Mouse (Mus musculus) heart, embryonic 11.5 days (tissue): Measurements from ENCODE around the gene Rbm20. TPM values are rescaled to one million over a fixed set of nuclear protein-coding genes. Genes with fewer than 3 reads are reported as not detected.

Source experiments
- ATAC-seq: fragments of 200-750 bp; cut with Nextera tagmentation; replicated peaks from 2 replicates; pipeline ENCODE4 v1.8.0; 2017; ENCODE audit warnings: moderate library complexity; ENCODE audit not compliant: insufficient number of reproducible peaks, low FRiP score, low TSS enrichment
- H3K27ac ChIP-seq: fragments of 300-500 bp; sonication (generic); 2 replicates; pipeline ENCODE4 v1.5.1; 2014; ENCODE audit warnings: mild to moderate bottlenecking, low read depth, low read length
- H3K27me3 ChIP-seq: fragments of 300-500 bp; sonication (generic); 2 replicates; pipeline ENCODE4 v1.6.1; 2014; ENCODE audit warnings: mild to moderate bottlenecking, low read length, mixed read lengths; ENCODE audit not compliant: control insufficient read depth, insufficient read depth
- H3K36me3 ChIP-seq: fragments of 300-500 bp; sonication (generic); 2 replicates; pipeline ENCODE4 v1.6.1; 2014; ENCODE audit warnings: mild to moderate bottlenecking, low read length, moderate library complexity, mixed read lengths; ENCODE audit not compliant: control insufficient read depth, insufficient read depth
- H3K4me1 ChIP-seq: fragments of 300-500 bp; sonication (generic); 2 replicates; pipeline ENCODE4 v1.6.1; 2014; ENCODE audit warnings: low read length; ENCODE audit not compliant: control insufficient read depth, insufficient read depth
- H3K4me2 ChIP-seq: fragments of 300-500 bp; sonication (generic); 2 replicates; pipeline ENCODE4 v1.6.1; 2014; ENCODE audit warnings: mild to moderate bottlenecking, moderate library complexity
- H3K4me3 ChIP-seq: fragments of 300-500 bp; sonication (generic); 2 replicates; pipeline ENCODE4 v1.5.1; 2014; ENCODE audit warnings: low read depth, low read length
- H3K9ac ChIP-seq: fragments of 300-500 bp; sonication (generic); 2 replicates; pipeline ENCODE4 v1.6.1; 2014; ENCODE audit warnings: mild to moderate bottlenecking, low read depth, low read length, moderate library complexity
- H3K9me3 ChIP-seq: fragments of 300-500 bp; sonication (generic); replicated peaks from 2 replicates; pipeline ENCODE4 v1.6.1; 2016; ENCODE audit warnings: low read length; ENCODE audit not compliant: control insufficient read depth
- WGBS: fragments of 180-500 bp; shearing (Covaris S2); extraction: QIAGEN DNeasy Blood & Tissue Kit; methylation state at CpG from one replicate; pipeline ENCODE4 v1.1.7; 2014; ENCODE audit not compliant: insufficient replicate concordance; 5-methylcytosine and 5-hydroxymethylcytosine counted together
- polyA plus RNA-seq: library from polyadenylated mRNA; unstranded; fragments of >200 nt; fragmentation: Nextera tagmentation; extraction: Ambion mirVana; gene quantifications from 2 replicates; pipeline ENCODE4 v1.2.1, GENCODE M21; 2014

Gene Rbm20
- polyA plus RNA-seq, 1 experiment from 2014 or later: 25.0 TPM

- Histone ChIP-seq H3K27ac (no peak overlapping the region), H3K27me3 (no peaks in the 10 kb centered on the region), H3K4me2 (no peak overlapping the region), H3K9me3 (no peaks in the 10 kb centered on the region), H3K36me3 (peaks cover 14% of the 10 kb centered on the region), H3K4me3 (no peak overlapping the region), H3K9ac (no peak overlapping the region), H3K4me1 (peaks cover 19% of the 10 kb centered on the region)
- 79% methylated on average over 13 of the region's 13 CpGs for WGBS
- no peak for ATAC-seq
Measured at GRCm38 (mm10) chr19:53851352-53851751, 174.2 kb downstream of the Rbm20 start.

DNA sequence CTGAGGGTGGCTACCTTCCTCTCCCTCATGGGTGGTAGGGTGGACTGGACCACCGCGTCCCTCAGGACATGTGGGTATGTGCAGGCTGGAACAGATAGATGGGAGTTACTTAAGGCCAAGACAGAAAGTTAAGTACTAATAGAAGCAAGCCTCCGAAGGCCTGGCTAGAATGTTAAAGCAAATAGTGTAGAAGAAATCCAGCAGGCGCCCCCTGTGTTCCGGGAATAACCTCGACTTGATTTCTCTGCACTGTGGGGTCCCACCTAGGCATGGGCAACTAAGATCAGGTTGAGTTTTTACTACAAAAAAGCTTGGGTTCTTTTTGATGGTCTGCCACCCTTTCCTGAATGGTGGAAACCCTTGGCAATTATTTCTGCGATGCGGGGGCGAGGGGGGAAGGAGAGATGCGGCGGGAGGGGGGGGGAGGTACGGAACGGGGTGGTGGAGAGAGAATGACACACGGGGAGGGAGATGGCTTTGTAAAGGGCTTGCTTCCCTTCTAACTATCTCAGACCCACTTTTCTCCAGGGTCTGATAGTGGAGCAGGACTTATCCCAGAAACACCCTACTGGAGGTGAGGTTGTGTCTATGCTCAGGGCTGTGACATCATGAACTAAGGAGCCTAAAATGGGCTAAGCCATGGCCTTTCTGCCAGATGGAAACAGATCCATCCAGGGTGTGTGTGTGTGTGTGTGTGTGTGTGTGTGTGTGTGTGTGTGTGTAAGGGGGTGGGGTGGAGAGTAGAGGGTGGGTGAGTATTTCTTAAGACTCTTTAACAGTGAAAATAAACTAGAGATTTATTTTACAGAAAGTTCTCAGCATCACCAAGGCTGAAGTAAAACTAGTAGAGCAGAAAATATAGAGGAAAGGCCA, 175.0 kb downstream of the Rbm20 start:
- H3K4me2 ChIP-seq: no peak overlapping the region
- no peaks in the 10 kb centered on the region for H3K9me3 ChIP-seq
- no peak overlapping the region for H3K9ac ChIP-seq
- peaks cover 14% of the 10 kb centered on the region for H3K36me3 ChIP-seq
- ATAC-seq: no peak
- 80% methylated on average over 14 of the region's 14 CpGs for WGBS
- H3K27me3 ChIP-seq: no peaks in the 10 kb centered on the region
- no peak overlapping the region for H3K4me3 ChIP-seq
- no peak overlapping the region for H3K27ac ChIP-seq
- H3K4me1 ChIP-seq: peaks cover 15% of the 10 kb centered on the region

GRCm38 (mm10) chr19:53852699-53853451, 175.8 kb downstream of the Rbm20 start:
- Histone ChIP-seq H3K36me3 (peaks cover 14% of the 10 kb centered on the region), H3K27me3 (no peaks in the 10 kb centered on the region), H3K4me3 (no peak overlapping the region), H3K27ac (no peak overlapping the region), H3K9ac (no peak overlapping the region), H3K4me1 (peaks cover 18% of the 10 kb centered on the region), H3K9me3 (no peaks in the 10 kb centered on the region), H3K4me2 (no peak overlapping the region)
- 65% methylated on average over 15 of the region's 15 CpGs for WGBS
- no peak for ATAC-seq

- H3K36me3 ChIP-seq: peaks cover 11% of the 10 kb centered on the region
- H3K4me1 ChIP-seq: peaks cover 15% of the 10 kb centered on the region
Measured at GRCm38 (mm10) chr19:53854978-53855377, 177.9 kb downstream of the Rbm20 start.

GRCm38 (mm10) chr19:53855781-53856180, 178.7 kb downstream of the Rbm20 start:
- ATAC-seq: no peak
- Histone ChIP-seq H3K4me3 (no peak overlapping the region), H3K9me3 (no peaks in the 10 kb centered on the region), H3K27me3 (no peaks in the 10 kb centered on the region), H3K9ac (no peak overlapping the region), H3K36me3 (peaks cover 11% of the 10 kb centered on the region), H3K27ac (no peak overlapping the region), H3K4me1 (peaks cover 8% of the 10 kb centered on the region; the same call in 1 of the 2 replicates), H3K4me2 (no peak overlapping the region)
- 77% methylated on average over 5 of the region's 5 CpGs for WGBS

More at GRCm38 (mm10) chr19:53854978-53855377, 177.9 kb downstream of the Rbm20 start:
- no peaks in the 10 kb centered on the region for H3K27me3 ChIP-seq
- WGBS: 66% methylated on average over 4 of the region's 4 CpGs
- no peak overlapping the region for H3K9ac ChIP-seq
- no peaks in the 10 kb centered on the region for H3K9me3 ChIP-seq
- no peak overlapping the region for H3K4me2 ChIP-seq
- H3K4me3 ChIP-seq: no peak overlapping the region
- ATAC-seq: no peak
- no peak overlapping the region for H3K27ac ChIP-seq

GRCm38 (mm10) chr19:53856794-53857193, 179.7 kb downstream of the Rbm20 start:
- no peak overlapping the region for H3K27ac ChIP-seq
- no peak for ATAC-seq
- H3K36me3 ChIP-seq: peaks cover 9% of the 10 kb centered on the region; the same call in 1 of the 2 replicates

GRCm38 (mm10) chr19:53857962-53858361, 180.9 kb downstream of the Rbm20 start:
- ATAC-seq: no peak
- Histone ChIP-seq H3K36me3 (peaks cover 9% of the 10 kb centered on the region), H3K9me3 (no peaks in the 10 kb centered on the region), H3K27me3 (no peaks in the 10 kb centered on the region), H3K4me1 (peaks cover 8% of the 10 kb centered on the region; the same call in 1 of the 2 replicates), H3K9ac (no peak overlapping the region), H3K27ac (no peak overlapping the region), H3K4me3 (no peak overlapping the region), H3K4me2 (no peak overlapping the region)
- whole genome bisulfite sequencing: 72% methylated on average over 6 of the region's 6 CpGs

More at GRCm38 (mm10) chr19:53856794-53857193, 179.7 kb downstream of the Rbm20 start:
- no peak overlapping the region for H3K4me3 ChIP-seq
- H3K4me2 ChIP-seq: no peak overlapping the region
- peaks cover 8% of the 10 kb centered on the region; the same call in 1 of the 2 replicates for H3K4me1 ChIP-seq
- WGBS: 80% methylated on average over 9 of the region's 9 CpGs
- H3K27me3 ChIP-seq: no peaks in the 10 kb centered on the region
- no peaks in the 10 kb centered on the region for H3K9me3 ChIP-seq
- no peak overlapping the region for H3K9ac ChIP-seq

DNA sequence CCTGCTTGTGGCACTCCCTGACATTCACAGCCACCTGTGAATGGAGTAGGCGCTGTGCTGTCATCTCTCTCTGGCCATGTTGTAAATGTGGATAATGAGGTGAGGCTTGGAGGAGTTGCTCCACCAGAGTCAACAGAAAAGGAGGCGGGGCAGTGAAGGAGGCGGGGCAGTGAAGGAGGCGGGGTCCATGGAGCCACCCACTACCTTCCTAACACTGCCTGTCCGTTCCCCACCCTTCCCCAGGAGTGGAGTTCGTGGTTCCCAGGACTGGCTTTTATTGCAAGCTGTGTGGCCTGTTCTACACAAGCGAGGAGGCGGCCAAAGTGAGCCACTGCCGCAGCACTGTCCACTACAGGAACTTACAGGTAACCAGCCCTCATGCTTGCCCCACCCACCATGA, 182.0 kb downstream of the Rbm20 start:
- peaks cover 8% of the 10 kb centered on the region; the same call in 1 of the 2 replicates for H3K4me1 ChIP-seq
- H3K9ac ChIP-seq: no peak overlapping the region
- H3K9me3 ChIP-seq: no peaks in the 10 kb centered on the region
- WGBS: 38% methylated on average over 9 of the region's 9 CpGs
- H3K4me2 ChIP-seq: peak overlapping the region; percentile 8; the same call in 1 of the 2 replicates
- no peaks in the 10 kb centered on the region for H3K27me3 ChIP-seq
- 0 out of 2 replicates have a peak, but pooled peaks have one; percentile 37 for ATAC-seq
- H3K27ac ChIP-seq: no peak overlapping the region
- H3K36me3 ChIP-seq: peaks cover 6% of the 10 kb centered on the region
- H3K4me3 ChIP-seq: no peak overlapping the region
